Mouse (Mus musculus) telencephalon, adult 2 months (tissue): ENCODE data around the gene Flot1.
"Not testable (repeated sequence)": the region's sequence is repeated elsewhere in the genome, so short reads cannot be mapped to it uniquely, and the experiment has no call there.

Experiments used
- DNase-seq: peaks from one replicate; pipeline ENCODE4 v3.0.0-alpha.2; 2011; ENCODE audit warnings: low read depth, low spot score

Gene Flot1

DNA sequence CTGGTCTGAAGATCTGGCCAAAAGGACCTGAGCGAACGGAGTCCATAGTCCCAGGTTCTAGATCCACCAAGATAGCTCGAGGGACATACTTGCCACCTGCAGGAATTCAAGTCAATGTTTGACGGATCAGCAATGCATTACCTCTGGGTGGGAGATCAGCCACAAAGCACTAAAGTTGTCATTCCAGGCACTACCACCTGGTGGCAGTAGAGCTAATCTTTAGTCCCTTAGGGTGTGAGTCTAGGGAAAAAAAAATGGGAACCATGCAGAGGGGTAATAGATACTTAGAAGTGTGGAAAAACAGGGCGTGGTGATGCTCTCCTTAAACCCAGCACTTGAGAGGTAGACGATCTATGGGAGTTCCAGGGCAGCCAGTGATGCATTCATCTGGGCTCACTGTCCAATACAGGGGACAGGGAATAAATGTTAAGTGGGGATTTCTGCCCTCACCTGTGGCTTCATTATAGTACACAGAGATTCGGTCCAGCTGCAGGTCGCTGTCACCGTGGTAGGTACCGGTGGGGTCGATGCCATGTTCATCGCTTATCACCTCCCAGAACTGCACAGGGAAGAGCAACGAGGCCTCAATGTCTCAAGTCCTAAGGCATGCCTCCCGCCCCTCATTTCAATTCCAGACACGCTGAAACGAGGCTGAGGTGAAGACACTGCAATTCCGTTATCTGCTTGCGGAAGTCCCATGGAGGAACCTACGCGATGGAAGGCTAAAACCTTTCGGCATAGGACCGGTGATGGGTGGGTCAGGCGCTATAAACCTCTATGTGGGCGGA lies 13.3 kb downstream of the Flot1 start:
- peak; percentile 83 for DNase-seq

GRCm38 (mm10) chr17:35836991-35837422 lies 14.0 kb downstream of the Flot1 start:
- DNase-seq, result no peak

- DNase-seq, result no peak
These were observed 14.5 kb downstream of the Flot1 start for GRCm38 (mm10) chr17:35837487-35837886.

- DNase-seq, result peak; percentile 97
These were observed 15.1 kb downstream of the Flot1 start, which contains the start of gene Tubb5 for GRCm38 (mm10) chr17:35838122-35838544. Tubb5 (minus strand) TSS chr17:35838306.

DNA sequence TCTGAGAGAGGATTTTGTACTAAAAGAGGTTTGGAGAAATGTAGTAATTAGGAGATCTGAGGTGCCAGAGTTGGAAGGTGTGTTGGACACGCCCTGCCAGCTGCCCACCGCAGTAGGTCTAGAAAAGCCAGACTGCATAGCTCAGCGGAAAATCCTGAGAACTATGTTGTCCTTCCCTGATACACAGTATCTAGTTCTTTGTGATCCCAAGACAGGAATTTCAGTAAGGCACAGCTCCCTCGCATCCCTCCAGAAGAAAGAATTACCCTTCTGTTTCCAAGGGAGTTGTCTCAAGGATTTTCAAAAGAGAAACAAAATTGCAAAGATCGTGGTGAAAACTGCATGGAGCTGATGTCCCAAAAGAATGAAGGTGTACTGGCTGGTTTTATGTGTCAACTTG lies 15.5 kb downstream of the Flot1 start:
- no peak for DNase-seq

GRCm38 (mm10) chr17:35839002-35839401 lies 16.0 kb downstream of the Flot1 start:
- DNase-seq, result not testable (repeated sequence)

DNA sequence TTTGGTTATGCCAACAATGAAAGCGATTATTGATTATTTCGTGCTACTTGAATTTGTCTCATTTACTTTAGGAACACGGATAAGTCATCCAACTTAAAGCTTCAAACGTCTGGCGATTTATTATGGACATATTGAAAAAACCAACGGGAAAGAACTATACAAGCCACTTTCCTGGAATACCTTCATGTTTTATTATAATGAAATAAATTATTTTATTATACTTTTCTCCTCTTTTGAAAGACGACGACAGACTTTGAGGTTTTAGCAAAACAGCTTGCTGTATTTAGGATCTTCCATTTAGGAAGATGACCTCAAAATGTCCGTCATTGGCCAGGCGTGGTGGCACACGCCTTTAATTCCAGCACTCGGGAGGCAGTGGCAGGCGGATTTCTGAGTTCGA lies 17.5 kb downstream of the Flot1 start:
- DNase-seq, result no peak

GRCm38 (mm10) chr17:35841076-35841950 lies 18.3 kb downstream of the Flot1 start, which contains the start of gene Mdc1:
Mdc1 (plus strand) TSS chr17:35841515.
- DNase-seq, result peak; percentile 100

- no peak for DNase-seq
These were observed 19.0 kb downstream of the Flot1 start for GRCm38 (mm10) chr17:35842006-35842405.

GRCm38 (mm10) chr17:35843514-35843913 lies 20.5 kb downstream of the Flot1 start:
- DNase-seq, result no peak

GRCm38 (mm10) chr17:35848112-35848511 lies 25.1 kb downstream of the Flot1 start:
- DNase-seq, result no peak

DNA sequence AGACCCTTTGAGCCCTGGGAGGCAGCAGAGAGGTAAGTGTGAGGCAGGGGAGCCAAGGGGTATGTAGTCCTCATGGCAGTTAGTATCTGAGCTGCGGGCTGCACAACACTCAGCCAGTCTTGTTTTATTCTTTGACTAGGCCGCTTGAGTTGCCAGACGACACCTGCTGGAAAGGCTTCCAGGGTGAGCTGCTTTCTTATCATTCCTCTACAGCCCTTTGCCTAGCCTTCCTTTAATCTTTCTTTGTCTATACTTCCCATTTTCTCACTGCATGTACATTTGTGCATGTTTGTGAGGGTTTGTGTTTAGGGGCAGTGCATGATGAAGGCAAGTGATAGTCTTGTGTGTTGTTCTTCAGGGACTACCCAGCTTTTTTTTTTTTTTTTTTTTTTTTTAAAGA lies 27.9 kb downstream of the Flot1 start:
- no peak for DNase-seq

- no peak for DNase-seq
These were observed 36.3 kb downstream of the Flot1 start for GRCm38 (mm10) chr17:35859371-35859770.

DNA sequence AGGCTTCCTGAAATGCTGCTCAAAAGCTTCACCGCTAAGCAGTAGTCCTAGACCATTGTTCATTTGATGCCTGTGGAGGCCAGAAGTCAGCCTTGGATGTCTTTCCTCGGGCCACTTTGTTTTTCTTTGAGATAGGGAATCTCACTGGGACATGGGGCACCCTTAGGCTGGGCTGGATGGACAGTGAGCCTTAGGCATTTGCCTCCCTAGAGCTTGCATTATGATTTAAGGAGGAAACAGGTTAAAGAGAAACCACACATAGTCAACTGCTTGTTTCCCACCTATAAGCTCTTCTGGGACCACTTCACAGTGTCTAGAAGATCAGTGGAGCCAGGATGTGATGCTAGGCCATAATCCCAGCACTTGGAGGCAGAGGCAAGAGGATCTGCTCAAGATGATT lies 36.8 kb downstream of the Flot1 start:
- no peak for DNase-seq

DNA sequence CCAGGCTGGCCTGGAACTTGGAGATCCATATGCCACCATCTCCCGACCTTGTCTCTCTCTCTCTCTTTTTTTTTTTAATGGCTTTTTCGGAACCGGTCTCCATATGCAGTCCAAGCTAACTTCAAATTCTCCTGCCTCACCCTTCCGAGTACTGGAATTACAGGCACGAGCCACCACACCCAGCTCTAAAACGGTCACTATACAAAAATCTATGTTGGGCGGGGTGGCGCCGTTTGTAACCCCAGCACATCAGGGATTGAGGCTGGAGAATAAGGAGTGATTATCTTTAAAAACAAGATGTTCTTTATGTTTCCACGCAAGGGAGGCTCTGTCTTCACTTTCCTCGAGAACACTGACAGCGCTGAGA lies 37.8 kb downstream of the Flot1 start:
- DNase-seq, result no peak

DNA sequence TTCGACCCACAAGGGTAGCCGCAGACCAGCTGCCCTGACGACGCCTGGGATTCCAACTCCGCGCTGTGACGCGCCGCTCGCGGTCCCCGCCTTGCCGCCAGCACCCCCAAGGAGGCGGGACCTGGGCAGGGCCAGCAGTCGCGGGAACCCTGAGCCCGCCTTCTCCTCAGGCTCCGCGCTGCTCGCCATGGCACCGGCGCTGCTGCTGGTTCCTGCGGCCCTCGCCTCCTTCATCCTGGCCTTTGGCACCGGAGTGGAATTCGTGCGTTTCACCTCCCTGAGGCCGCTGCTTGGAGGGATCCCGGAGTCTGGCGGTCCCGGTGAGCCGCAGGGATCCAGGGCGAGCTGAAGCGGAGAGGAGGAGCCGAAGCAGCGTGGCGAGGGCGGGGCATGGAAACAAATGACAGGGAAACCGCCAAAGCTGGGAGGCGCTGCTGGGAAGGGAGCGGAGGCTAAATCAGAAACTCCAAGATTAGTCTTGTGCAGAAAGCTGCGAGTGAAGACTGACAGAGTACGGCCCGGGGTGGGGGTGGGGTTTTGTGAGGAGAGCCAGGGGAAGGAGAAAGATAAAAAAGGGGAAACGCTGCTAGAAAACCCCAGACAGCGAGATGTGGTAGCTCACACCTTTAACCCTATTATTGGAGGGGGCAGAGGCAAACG lies 38.3 kb downstream of the Flot1 start, which contains the start of gene Nrm:
Gene Nrm (plus strand): TSS at position 121 of the 660 bp plus-strand sequence.
- peak; percentile 74 for DNase-seq

DNA sequence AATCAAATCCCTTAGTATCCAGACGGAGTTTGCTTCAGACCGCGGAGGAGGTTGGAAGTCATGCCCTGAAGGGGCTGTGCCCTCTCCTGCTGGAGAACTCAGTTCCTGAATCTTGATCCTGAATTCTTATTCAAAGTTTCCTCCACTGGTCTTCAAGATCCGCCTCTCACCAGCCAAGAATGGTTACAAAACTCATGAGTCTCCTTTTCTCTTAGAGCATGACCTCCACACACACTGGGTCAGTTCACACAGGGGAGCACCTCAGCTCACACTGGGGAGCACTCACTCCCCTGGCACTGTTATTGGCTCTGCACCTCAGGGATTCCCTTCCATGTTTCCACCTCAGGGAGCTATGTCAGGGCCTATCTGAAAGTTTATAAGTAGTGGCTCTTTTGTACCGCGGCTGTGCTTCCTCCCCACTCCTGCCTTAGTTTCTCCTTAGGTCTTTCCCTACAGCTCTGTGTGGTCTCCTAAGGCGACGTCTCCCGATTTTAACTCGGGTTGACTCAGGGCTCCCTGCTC lies 41.9 kb downstream of the Flot1 start:
- no peak for DNase-seq

DNA sequence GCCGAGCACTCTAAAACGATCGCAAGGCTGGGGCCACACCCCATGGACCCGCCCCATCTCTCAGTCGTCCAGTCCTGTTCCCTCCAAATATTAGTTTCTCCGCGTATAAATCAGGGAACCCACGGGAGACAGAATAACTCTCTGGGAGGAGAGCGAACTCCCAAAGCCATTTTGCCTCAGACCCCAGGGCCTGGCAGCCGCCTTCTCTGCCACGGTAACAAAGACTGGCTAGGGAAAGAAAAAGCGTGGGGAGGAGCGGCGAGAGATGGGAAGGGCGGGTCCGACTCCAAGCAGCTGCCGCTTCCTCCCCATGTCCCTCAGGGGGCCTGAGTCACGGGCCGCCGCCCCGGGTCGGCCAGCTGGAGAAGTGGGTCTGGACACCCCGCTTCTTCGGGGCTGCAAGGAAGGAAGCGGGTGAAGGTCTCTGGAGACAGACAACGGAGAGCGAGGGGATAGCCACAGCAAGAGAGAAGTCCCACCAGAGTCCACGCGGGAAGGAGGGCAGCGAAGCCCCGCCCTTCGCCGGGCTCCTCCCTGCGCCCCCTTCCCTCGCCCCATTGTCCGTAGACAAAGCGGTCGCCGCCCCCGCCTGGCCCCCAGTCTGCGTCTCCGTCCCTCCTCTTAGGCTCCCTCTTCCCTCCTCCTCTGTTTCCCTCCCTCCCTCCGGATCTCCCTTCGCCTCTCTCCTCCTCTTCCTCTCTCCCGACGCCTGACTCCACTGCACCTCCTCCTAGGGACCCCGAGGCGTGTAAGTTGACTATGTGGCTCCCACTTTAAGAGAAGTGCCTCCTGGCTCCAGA lies 42.7 kb downstream of the Flot1 start, which contains the start of gene Ppp1r18:
Gene Ppp1r18 (plus strand): TSS at position 113 of the 800 bp plus-strand sequence.
- no peak for DNase-seq

DNA sequence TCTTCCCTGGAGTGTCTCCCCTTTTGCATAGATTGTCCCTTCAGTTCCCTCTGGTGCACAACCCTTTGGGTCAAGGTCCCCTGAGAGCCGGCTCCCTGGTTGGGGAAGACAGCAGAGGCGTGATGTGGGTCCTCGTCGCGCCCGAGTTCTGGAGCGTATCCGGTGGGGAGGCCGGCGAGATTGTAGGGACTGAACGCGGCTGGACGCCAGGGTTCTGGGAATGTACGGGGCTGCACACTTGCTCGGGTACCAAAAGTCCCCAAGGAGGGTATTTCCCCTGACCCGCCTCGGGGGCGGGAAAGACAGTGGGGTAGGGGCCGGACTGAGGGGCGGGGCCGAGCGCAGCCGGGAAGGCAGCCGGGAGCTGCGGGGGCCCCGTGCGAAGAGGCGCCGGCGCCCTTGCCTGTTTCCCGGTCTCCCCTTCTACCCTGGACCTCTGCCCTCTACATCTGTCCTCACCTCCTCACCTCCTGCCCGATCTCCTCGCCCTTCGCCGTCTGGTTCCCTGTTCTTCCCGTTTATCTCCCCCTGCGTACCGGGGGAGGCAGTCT lies 43.3 kb downstream of the Flot1 start:
- DNase-seq, result no peak
